Mouse (Mus musculus): ENCODE results near the gene Nuak2. TPM values are rescaled to one million over a fixed set of nuclear protein-coding genes. Genes with fewer than 3 reads are reported as not detected.

The Nuak2 gene
- polyA plus RNA-seq, 1 experiment from 2014 or later: 8.4 TPM

GRCm38 (mm10) chr1:132372354-132372753, 56.4 kb downstream of the Nuak2 start:
- no peak for ATAC-seq (ENCODE audit: low read depth)
- no peaks in the 10 kb centered on the region for H3K27me3 ChIP-seq (ENCODE audit: control insufficient read depth, insufficient read depth, low read length)
- no peak overlapping the region for H3K9ac ChIP-seq (replicated peaks; ENCODE audit: low read depth, low read length)
- no peak overlapping the region for H3K4me3 ChIP-seq (ENCODE audit: low read depth, low read length)
- peaks cover 49% of the 10 kb centered on the region for H3K4me1 ChIP-seq (ENCODE audit: control insufficient read depth, insufficient read depth, low read length)
- 67% methylated on average over 5 of the region's 5 CpGs for WGBS
- H3K27ac ChIP-seq (ENCODE audit: low read depth, low read length): no peak overlapping the region; the same call in 1 of the 2 replicates
- no peak overlapping the region for H3K4me2 ChIP-seq (ENCODE audit: low read depth, low read length)
- H3K9me3 ChIP-seq (ENCODE audit: control insufficient read depth, low read length): no peaks in the 10 kb centered on the region
- no peaks in the 10 kb centered on the region; the same call in 1 of the 2 replicates for H3K36me3 ChIP-seq (ENCODE audit: control insufficient read depth, insufficient read depth, low read length)

- Histone ChIP-seq H3K9me3 (ENCODE audit: control insufficient read depth, low read length) (no peaks in the 10 kb centered on the region), H3K4me2 (ENCODE audit: low read depth, low read length) (no peak overlapping the region), H3K36me3 (ENCODE audit: control insufficient read depth, insufficient read depth, low read length) (no peaks in the 10 kb centered on the region; the same call in 1 of the 2 replicates), H3K9ac (replicated peaks; ENCODE audit: low read depth, low read length) (no peak overlapping the region), H3K27me3 (ENCODE audit: control insufficient read depth, insufficient read depth, low read length) (no peaks in the 10 kb centered on the region), H3K27ac (ENCODE audit: low read depth, low read length) (peak overlapping the region; percentile 35; the same call in 1 of the 2 replicates), H3K4me1 (ENCODE audit: control insufficient read depth, insufficient read depth, low read length) (peaks cover 49% of the 10 kb centered on the region), H3K4me3 (ENCODE audit: low read depth, low read length) (no peak overlapping the region)
- 85% methylated on average over 6 of the region's 6 CpGs for WGBS
- no peak for ATAC-seq (ENCODE audit: low read depth)
Observed at GRCm38 (mm10) chr1:132372896-132373534, 57.1 kb downstream of the Nuak2 start.

GRCm38 (mm10) chr1:132374140-132374872, 58.4 kb downstream of the Nuak2 start:
- Histone ChIP-seq H3K9ac (replicated peaks; ENCODE audit: low read depth, low read length) (no peak overlapping the region), H3K27ac (ENCODE audit: low read depth, low read length) (no peak overlapping the region), H3K36me3 (ENCODE audit: control insufficient read depth, insufficient read depth, low read length) (no peaks in the 10 kb centered on the region; the same call in 1 of the 2 replicates), H3K27me3 (ENCODE audit: control insufficient read depth, insufficient read depth, low read length) (no peaks in the 10 kb centered on the region), H3K9me3 (ENCODE audit: control insufficient read depth, low read length) (no peaks in the 10 kb centered on the region), H3K4me3 (ENCODE audit: low read depth, low read length) (no peak overlapping the region), H3K4me2 (ENCODE audit: low read depth, low read length) (no peak overlapping the region), H3K4me1 (ENCODE audit: control insufficient read depth, insufficient read depth, low read length) (peaks cover 49% of the 10 kb centered on the region)
- WGBS: 35% methylated on average over 5 of the region's 5 CpGs
- peak; percentile 47; the same call in 1 of the 2 replicates for ATAC-seq (ENCODE audit: low read depth)

GRCm38 (mm10) chr1:132374873-132375244, 58.9 kb downstream of the Nuak2 start:
- no peak for ATAC-seq (ENCODE audit: low read depth)
- Histone ChIP-seq H3K4me1 (ENCODE audit: control insufficient read depth, insufficient read depth, low read length) (peaks cover 49% of the 10 kb centered on the region), H3K4me2 (ENCODE audit: low read depth, low read length) (no peak overlapping the region), H3K9me3 (ENCODE audit: control insufficient read depth, low read length) (no peaks in the 10 kb centered on the region), H3K36me3 (ENCODE audit: control insufficient read depth, insufficient read depth, low read length) (no peaks in the 10 kb centered on the region; the same call in 1 of the 2 replicates), H3K27me3 (ENCODE audit: control insufficient read depth, insufficient read depth, low read length) (no peaks in the 10 kb centered on the region), H3K9ac (replicated peaks; ENCODE audit: low read depth, low read length) (no peak overlapping the region), H3K27ac (ENCODE audit: low read depth, low read length) (no peak overlapping the region), H3K4me3 (ENCODE audit: low read depth, low read length) (no peak overlapping the region)
- 75% methylated on average over 3 of the region's 3 CpGs for WGBS

GRCm38 (mm10) chr1:132375256-132375655, 59.3 kb downstream of the Nuak2 start:
- Histone ChIP-seq H3K27me3 (ENCODE audit: control insufficient read depth, insufficient read depth, low read length) (no peaks in the 10 kb centered on the region), H3K9me3 (ENCODE audit: control insufficient read depth, low read length) (no peaks in the 10 kb centered on the region), H3K4me3 (ENCODE audit: low read depth, low read length) (no peak overlapping the region), H3K36me3 (ENCODE audit: control insufficient read depth, insufficient read depth, low read length) (no peaks in the 10 kb centered on the region; the same call in 1 of the 2 replicates), H3K27ac (ENCODE audit: low read depth, low read length) (no peak overlapping the region), H3K4me1 (ENCODE audit: control insufficient read depth, insufficient read depth, low read length) (peaks cover 49% of the 10 kb centered on the region), H3K9ac (replicated peaks; ENCODE audit: low read depth, low read length) (no peak overlapping the region), H3K4me2 (ENCODE audit: low read depth, low read length) (no peak overlapping the region)
- peak; percentile 21; the same call in 1 of the 2 replicates for ATAC-seq (ENCODE audit: low read depth)
- 39% methylated on average over 4 of the region's 4 CpGs for WGBS

GRCm38 (mm10) chr1:132376211-132377054, 60.5 kb downstream of the Nuak2 start:
- Histone ChIP-seq H3K4me3 (ENCODE audit: low read depth, low read length) (no peak overlapping the region), H3K4me2 (ENCODE audit: low read depth, low read length) (no peak overlapping the region), H3K27me3 (ENCODE audit: control insufficient read depth, insufficient read depth, low read length) (no peaks in the 10 kb centered on the region), H3K9ac (replicated peaks; ENCODE audit: low read depth, low read length) (no peak overlapping the region), H3K36me3 (ENCODE audit: control insufficient read depth, insufficient read depth, low read length) (no peaks in the 10 kb centered on the region; the same call in 1 of the 2 replicates), H3K27ac (ENCODE audit: low read depth, low read length) (no peak overlapping the region), H3K9me3 (ENCODE audit: control insufficient read depth, low read length) (no peaks in the 10 kb centered on the region), H3K4me1 (ENCODE audit: control insufficient read depth, insufficient read depth, low read length) (peaks cover 41% of the 10 kb centered on the region)
- ATAC-seq (ENCODE audit: low read depth): no peak
- 69% methylated on average over 8 of the region's 8 CpGs for WGBS

- 68% methylated on average over 7 of the region's 7 CpGs for WGBS
- Histone ChIP-seq H3K4me3 (ENCODE audit: low read depth, low read length) (no peak overlapping the region), H3K27me3 (ENCODE audit: control insufficient read depth, insufficient read depth, low read length) (no peaks in the 10 kb centered on the region), H3K27ac (ENCODE audit: low read depth, low read length) (0 out of 2 replicates have a peak overlapping the region, but pooled peaks have one; percentile 44), H3K4me1 (ENCODE audit: control insufficient read depth, insufficient read depth, low read length) (peaks cover 36% of the 10 kb centered on the region), H3K9ac (replicated peaks; ENCODE audit: low read depth, low read length) (no peak overlapping the region), H3K36me3 (ENCODE audit: control insufficient read depth, insufficient read depth, low read length) (no peaks in the 10 kb centered on the region; the same call in 1 of the 2 replicates), H3K4me2 (ENCODE audit: low read depth, low read length) (no peak overlapping the region), H3K9me3 (ENCODE audit: control insufficient read depth, low read length) (no peaks in the 10 kb centered on the region)
- ATAC-seq (ENCODE audit: low read depth): no peak
Observed at GRCm38 (mm10) chr1:132377055-132377365, 61.1 kb downstream of the Nuak2 start.

GRCm38 (mm10) chr1:132377811-132378210, 61.9 kb downstream of the Nuak2 start:
- H3K4me2 ChIP-seq (ENCODE audit: low read depth, low read length): no peak overlapping the region
- H3K9ac ChIP-seq (replicated peaks; ENCODE audit: low read depth, low read length): no peak overlapping the region
- WGBS: 95% methylated on average over 3 of the region's 3 CpGs
- no peaks in the 10 kb centered on the region; the same call in 1 of the 2 replicates for H3K36me3 ChIP-seq (ENCODE audit: control insufficient read depth, insufficient read depth, low read length)
- no peak for ATAC-seq (ENCODE audit: low read depth)
- H3K4me3 ChIP-seq (ENCODE audit: low read depth, low read length): no peak overlapping the region
- no peaks in the 10 kb centered on the region for H3K27me3 ChIP-seq (ENCODE audit: control insufficient read depth, insufficient read depth, low read length)
- H3K27ac ChIP-seq (ENCODE audit: low read depth, low read length): no peak overlapping the region
- H3K9me3 ChIP-seq (ENCODE audit: control insufficient read depth, low read length): no peaks in the 10 kb centered on the region
- peaks cover 28% of the 10 kb centered on the region for H3K4me1 ChIP-seq (ENCODE audit: control insufficient read depth, insufficient read depth, low read length)
